Mouse (Mus musculus) left cerebral cortex, adult 2 months (tissue): ENCODE measurements around the gene Ppp2r5e. TPM values are rescaled to one million over a fixed set of nuclear protein-coding genes. Genes with fewer than 3 reads are reported as not detected.

ENCODE experiments used
- DNase-seq, 2 experiments: peaks; one replicate each; pipeline ENCODE4 v3.0.0; 2021 to 2022; ENCODE audit warnings: low spot score in 2 of 2, mixed read lengths in 1 of 2; ENCODE audit errors: extremely low spot score in 1 of 2
- H3K27ac ChIP-seq: fragments of 200-600 bp; 2 replicates; pipeline ENCODE4 v1.8.1; 2022
- H3K4me3 ChIP-seq: fragments of 200-600 bp; 2 replicates; pipeline ENCODE4 v1.8.1; 2022
- CTCF ChIP-seq: fragments of 200-600 bp; IDR thresholded peaks from 2 replicates; pipeline ENCODE4 v1.8.1; 2022; ENCODE audit warnings: antibody characterized with exemption, mild to moderate bottlenecking, moderate library complexity
- intact Hi-C: fragments of 180-260 bp; cut with DNase I; formaldehyde crosslinking; loops from one replicate; pipeline ENCODE4 v1.15.1; 2025
- total RNA-seq, 2 experiments: library from RNA; stranded (reverse); gene quantifications; 2 replicates each; pipeline ENCODE4 v1.2.3; 2021

Gene Ppp2r5e
- total RNA-seq, 2 experiments from 2014 or later, result 81.7 to 84.9 TPM

DNA sequence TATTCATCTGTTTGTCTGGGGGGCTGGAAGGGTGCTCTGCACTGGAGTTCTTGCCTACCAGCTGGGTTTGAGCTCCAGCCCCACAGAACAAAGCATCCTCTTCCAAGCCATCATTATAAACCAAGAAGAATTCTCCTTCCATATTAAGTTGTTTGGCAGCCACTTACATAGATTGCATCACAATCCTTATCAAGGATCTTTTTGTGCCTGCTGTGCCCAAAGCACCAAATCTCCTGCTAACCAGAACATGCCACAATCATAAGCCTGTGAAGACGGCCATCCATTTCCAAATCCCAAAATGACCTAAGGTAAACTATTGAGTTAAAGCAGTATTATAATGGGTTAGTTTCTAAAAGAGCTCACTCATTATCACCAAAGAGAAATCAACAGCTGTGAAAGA is 25.9 kb downstream of the Ppp2r5e start:
- TF ChIP-seq CTCF, result no peak
- intact Hi-C loops, result no loop called here
- H3K27ac ChIP-seq, result no peak overlapping the region
- DNase-seq, result no peak
- no peak overlapping the region for H3K4me3 ChIP-seq

DNA sequence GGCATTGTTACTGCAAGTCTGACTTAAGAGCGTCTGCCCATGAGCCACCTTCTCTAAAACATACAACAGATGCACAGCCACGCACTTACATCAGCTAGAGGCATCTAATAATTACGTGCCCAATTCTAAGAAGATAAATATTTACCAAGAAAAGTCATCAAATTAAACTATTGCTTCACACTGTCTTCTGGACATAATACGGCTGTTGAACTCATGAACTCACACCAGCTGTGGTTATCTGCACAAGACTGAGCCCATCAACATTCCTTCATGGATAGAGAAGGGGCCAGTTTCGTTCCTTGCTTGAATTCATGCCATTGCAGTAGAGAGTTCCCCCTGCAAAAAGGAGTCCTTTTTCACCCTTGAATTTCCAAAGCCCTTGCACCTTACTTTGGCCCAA is 28.3 kb downstream of the Ppp2r5e start:
- H3K27ac ChIP-seq, result no peak overlapping the region
- H3K4me3 ChIP-seq, result no peak overlapping the region
- TF ChIP-seq CTCF, result no peak
- intact Hi-C loops, result no loop called here
- DNase-seq, result no peak

DNA sequence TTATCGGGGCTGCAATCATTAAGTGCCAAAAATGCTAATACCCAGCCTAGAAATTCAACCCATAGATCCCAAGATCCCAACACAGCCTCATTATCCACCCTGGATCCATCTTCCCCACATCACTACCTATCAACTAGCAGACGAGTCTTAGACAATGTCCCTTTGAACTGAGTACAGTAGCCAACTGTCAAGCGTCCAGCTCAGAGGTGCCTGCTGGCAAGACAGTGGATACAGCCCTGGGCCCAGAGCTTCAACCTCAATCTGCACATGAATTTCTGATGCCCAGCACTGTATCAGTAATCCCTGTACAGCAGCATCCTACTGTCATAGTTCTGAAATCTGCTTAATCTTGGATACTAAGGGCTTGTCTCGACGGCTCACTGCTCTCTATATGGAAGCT is 30.3 kb downstream of the Ppp2r5e start:
- Histone ChIP-seq H3K4me3 (no peak overlapping the region), H3K27ac (no peak overlapping the region)
- intact Hi-C loops, result no loop called here
- no peak for DNase-seq
- no peak for TF ChIP-seq CTCF

DNA sequence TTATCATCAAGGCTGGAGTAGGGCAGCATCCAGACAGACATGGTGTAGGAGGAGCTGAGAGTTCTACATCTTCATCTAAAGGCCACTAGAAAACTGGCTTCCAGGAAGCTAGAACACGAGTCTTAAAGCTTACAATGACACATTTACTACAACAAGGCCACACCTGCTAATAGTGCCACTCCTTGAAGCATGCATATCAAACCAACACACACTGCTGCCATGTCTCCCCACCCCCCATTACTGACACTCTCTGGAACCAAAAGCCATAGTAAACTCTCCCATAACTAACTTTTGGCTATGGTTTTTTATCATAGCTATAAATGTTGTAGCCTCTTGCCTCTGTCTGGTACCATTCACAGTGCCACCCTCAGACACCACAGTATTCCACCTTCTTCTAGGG is 31.5 kb downstream of the Ppp2r5e start:
- Histone ChIP-seq H3K4me3 (no peak overlapping the region), H3K27ac (no peak overlapping the region)
- intact Hi-C loops, result no loop called here
- TF ChIP-seq CTCF, result no peak
- DNase-seq, result no peak

DNA sequence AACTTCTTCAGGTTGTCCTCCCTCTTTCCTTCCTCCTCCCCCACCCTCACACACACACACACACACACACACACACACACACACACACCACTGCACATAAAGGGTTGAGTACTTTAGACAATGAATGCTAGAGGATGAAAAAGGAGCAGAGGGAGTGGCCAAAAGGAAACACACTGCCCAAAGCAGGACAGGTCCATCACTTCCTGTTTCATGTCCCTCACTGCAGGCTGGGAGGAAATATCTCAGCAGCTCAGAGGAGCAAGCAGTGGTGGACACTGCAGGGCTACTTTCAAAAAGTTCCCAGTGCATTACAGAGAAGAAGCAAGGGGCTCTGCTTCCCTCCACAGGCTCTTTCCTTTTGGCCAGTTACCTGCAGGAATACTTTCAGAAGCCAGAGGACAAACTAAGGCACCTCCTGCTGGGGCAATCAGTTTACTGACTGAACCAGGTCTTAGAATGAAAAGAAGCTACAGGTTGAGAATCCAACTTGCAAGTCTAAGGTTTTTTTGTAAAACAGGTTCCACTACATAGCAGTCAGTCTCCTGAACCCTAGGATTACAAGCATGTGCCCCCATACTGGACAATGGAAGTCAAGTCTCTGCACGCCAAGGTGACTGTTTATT is 32.9 kb downstream of the Ppp2r5e start:
- Histone ChIP-seq H3K4me3 (no peak overlapping the region), H3K27ac (no peak overlapping the region)
- intact Hi-C loops, result no loop called here
- no peak for DNase-seq
- TF ChIP-seq CTCF, result no peak

DNA sequence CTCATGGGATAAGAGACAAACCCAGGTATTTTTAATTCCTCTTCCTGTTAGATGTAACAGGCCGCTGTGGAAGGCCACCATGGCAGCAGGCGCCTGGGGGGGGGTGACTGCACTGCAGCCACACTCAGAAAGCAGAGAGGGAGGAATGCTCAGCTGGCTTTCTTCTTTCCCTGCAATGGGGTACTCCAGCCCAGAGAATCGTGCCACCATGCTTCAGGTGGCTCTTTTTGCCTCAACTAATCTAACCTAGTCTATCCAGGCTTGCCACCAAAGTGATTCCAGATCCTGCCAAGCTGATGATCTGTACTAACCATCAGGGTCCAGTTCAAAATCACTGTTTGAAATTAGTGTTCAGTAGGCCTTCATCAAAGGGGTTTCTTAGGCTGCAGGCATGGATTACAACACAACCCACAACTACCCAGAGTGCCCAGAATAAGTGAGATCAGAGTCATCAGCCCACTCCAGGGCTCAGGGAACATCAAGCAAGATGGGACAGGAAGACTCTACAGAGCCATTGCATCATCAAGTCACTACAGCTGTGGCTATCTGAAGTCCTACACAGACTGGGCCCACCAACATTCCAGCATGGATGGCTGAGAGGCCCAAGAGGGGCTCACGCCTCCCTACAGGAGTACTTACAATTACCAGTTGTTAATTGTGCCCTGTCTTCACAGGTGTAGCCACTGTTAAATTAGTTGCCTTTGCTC is 35.2 kb downstream of the Ppp2r5e start:
- no peak for DNase-seq
- H3K4me3 ChIP-seq, result no peak overlapping the region
- intact Hi-C loops, result no loop called here
- no peak overlapping the region for H3K27ac ChIP-seq
- no peak for TF ChIP-seq CTCF

DNA sequence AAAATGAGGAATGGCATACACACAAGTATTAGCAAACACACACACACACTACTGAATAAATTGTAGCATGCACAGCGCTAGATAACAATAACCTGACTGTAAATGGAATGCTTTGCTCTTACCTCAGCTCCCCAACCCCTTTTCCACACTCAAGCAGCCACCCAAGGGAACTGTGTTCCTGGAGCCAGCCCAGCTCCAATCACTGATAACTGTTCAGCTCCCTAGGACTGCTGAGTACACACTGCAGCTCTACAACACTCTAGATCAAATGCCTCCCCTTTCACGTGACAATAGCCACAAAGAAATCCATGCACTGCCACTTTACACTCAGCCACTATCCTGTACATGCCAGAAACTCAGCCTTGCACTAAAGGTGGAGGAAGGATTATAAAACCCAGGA is 36.8 kb downstream of the Ppp2r5e start:
- no peak for DNase-seq
- intact Hi-C loops, result no loop called here
- TF ChIP-seq CTCF, result no peak
- no peak overlapping the region for H3K27ac ChIP-seq
- H3K4me3 ChIP-seq, result no peak overlapping the region

DNA sequence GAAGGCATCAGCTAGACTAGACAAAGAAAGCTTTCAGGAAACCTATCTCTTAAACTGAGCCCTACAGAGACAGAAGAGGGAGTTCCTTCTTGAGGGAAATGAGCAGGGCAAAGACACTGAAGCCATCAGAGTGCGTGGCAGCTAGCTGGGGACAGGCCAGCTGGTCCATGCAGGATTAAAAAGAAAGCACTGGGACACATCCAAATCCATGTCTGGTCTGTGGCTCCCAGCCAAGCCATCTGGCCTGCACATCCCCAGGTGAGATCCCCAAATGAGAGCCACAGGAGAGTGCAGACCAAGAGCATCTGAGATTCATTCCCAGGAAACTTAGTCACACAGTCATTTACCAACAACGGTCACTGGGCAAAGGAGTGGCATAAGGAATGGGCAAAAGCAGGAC is 38.2 kb downstream of the Ppp2r5e start:
- no peak for TF ChIP-seq CTCF
- Histone ChIP-seq H3K4me3 (no peak overlapping the region), H3K27ac (no peak overlapping the region)
- no peak for DNase-seq
- intact Hi-C loops, result no loop called here

DNA sequence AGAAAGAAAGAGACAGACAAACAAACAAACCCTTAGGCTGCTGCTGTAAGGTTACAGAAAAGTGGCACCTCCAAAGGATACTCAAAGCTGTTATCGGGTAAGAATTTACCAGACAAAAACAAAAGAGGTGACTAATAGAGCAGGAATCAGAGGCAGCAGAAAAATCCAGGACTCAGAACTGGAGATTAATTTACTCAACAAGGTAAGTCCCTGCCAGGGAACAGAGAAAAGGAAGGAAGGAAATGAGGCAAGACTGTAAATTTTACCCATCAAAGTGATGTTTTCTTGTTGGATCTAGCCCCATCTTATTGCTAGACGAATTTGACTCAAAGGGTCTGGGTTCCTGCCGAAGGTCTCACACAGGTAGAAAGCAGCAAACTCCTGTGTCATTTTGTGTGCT is 41.0 kb downstream of the Ppp2r5e start:
- intact Hi-C loops, result no loop called here
- no peak overlapping the region for H3K27ac ChIP-seq
- no peak overlapping the region for H3K4me3 ChIP-seq
- no peak for TF ChIP-seq CTCF
- no peak for DNase-seq

DNA sequence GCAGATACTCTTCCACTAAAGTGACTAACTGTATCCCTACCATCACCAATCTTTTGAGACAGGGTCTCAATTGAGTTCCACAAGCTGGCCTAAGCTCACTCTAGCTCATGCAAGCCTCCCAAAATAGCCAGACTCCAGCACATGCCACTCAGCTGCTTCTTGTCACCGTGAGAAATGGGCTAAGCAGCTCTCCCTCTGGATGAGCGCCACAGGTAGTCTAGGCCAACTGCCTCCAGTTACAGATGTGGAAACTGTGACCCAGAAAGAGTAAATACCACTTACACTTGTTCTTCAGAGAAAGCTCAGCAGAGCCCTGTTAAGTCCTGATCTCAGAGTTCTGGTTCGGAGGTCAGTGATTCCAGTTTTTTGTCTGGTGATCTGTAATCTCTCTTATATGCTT is 43.7 kb downstream of the Ppp2r5e start:
- intact Hi-C loops, result no loop called here
- DNase-seq, result no peak
- TF ChIP-seq CTCF, result no peak
- Histone ChIP-seq H3K4me3 (no peak overlapping the region), H3K27ac (no peak overlapping the region)

DNA sequence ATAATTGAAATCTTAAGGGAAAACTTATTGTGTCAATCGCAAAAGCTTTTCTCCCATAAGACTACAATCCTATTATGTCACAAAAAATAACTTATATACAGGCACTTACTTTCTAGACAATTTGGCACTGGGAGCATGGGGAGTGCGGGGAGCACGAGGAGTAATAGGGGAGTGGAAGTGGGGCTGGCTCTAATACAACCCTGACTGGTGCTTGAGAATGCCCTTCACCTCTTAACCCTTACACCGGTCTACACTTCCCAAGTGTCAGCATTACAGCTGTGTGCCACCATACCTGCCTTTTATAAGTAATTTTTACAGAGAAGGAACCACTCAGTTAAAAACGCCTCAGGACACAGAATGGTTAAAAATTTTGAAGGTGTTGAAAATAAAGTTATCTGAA is 44.4 kb downstream of the Ppp2r5e start:
- Histone ChIP-seq H3K27ac (no peak overlapping the region), H3K4me3 (no peak overlapping the region)
- TF ChIP-seq CTCF, result no peak
- DNase-seq, result no peak
- intact Hi-C loops, result no loop called here

DNA sequence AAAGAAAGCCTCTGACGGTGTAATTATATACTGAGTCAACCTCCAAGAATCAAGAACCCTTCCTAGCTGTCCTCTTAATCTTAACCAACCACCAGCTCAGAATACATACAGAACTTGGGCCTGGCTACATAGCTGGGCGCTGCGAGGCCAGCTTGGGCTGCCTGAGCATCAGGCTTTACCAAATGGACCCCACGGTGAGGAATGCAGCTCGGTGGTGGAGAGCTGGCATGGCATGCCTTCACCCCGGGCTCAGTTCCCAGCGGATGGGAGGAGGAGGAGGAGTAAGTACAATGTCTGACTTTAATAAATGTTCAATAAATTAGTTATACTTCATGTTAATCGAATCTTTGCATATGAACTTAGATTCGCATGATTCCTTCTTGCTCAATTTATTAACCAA is 47.0 kb downstream of the Ppp2r5e start:
- H3K4me3 ChIP-seq, result no peak overlapping the region
- H3K27ac ChIP-seq, result no peak overlapping the region
- intact Hi-C loops, result no loop called here
- TF ChIP-seq CTCF, result no peak
- no peak for DNase-seq

DNA sequence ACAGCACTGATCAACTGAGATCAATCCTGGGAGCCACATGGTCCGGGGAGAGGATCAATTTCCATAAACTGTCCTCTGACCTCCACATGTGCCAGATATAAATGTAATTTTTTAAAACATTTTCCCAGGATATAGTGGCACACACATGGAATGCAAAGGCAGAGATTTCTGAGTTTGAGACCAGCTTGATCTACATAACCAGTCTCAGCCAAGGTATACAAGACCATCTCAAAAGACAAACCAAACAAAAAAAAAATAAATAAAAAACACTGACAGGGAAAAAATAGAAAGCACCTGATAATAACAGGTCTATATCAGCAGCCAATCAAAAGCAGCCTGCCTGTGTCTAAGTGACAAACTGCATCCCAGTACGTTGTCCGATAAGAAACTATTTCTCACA is 48.9 kb downstream of the Ppp2r5e start:
- DNase-seq, result no peak
- no peak for TF ChIP-seq CTCF
- H3K4me3 ChIP-seq, result no peak overlapping the region
- intact Hi-C loops, result no loop called here
- no peak overlapping the region for H3K27ac ChIP-seq
